Mouse (Mus musculus) frontal cortex, postnatal 25 days (tissue): ENCODE data around the gene Vmn1r8.
"Not testable (repeated sequence)": the region's sequence is repeated elsewhere in the genome, so short reads cannot be mapped to it uniquely, and the experiment has no call there.

Experiments used
- DNase-seq, 2 experiments: peaks; one replicate each; pipeline ENCODE4 v3.0.0; 2022; ENCODE audit warnings: low spot score in 2 of 2

Gene Vmn1r8

GRCm38 (mm10) chr6:57031984-57032383, at the start of gene Vmn1r8:
Gene Vmn1r8 (plus strand): TSS chr6:57032284.
- DNase-seq: no peak

- DNase-seq: no peak
Observed at GRCm38 (mm10) chr6:56996943-56997342, 35.1 kb upstream of the Vmn1r8 start, which contains the start of gene Vmn1r6. Gene Vmn1r6 (plus strand): TSS chr6:56997243.

- DNase-seq: not testable (repeated sequence)
Observed at GRCm38 (mm10) chr6:57025224-57025623, 6.9 kb upstream of the Vmn1r8 start, which contains the start of gene Vmn1r7. Gene Vmn1r7 (minus strand): TSS chr6:57025324.

GRCm38 (mm10) chr6:57034674-57035073, 2.6 kb downstream of the Vmn1r8 start:
- DNase-seq: no peak

- no peak for DNase-seq
Observed at GRCm38 (mm10) chr6:57063730-57064129, 31.6 kb downstream of the Vmn1r8 start.

GRCm38 (mm10) chr6:57066487-57066886, 34.4 kb downstream of the Vmn1r8 start, which contains the start of gene Vmn1r9:
Gene Vmn1r9 (plus strand): TSS chr6:57066787.
- no peak for DNase-seq
